Mouse (Mus musculus) liver, postnatal 0 days (tissue): Measurements from ENCODE around the gene Fat3.
A peak's percentile ranks its signal among the peaks of the same experiment; 100 is the strongest.

Source experiments
- CTCF ChIP-seq: sonication (generic); IDR thresholded peaks from 2 replicates; pipeline ENCODE4 v1.5.1; 2016; ENCODE audit warnings: antibody characterized with exemption, low read depth
- EP300 ChIP-seq: IDR thresholded peaks from 2 replicates; pipeline ENCODE4 v1.6.1; 2016; ENCODE audit warnings: antibody characterized with exemption, low read depth, mild to moderate bottlenecking

- TF ChIP-seq CTCF = no peak
- TF ChIP-seq EP300 = peak; percentile 42; the same call in 1 of the 2 replicates
Measured at GRCm38 (mm10) chr9:15941818-15942217, 559.3 kb downstream of the Fat3 start.
